Mouse (Mus musculus): ENCODE results near the gene Sdr9c7. TPM values are rescaled to one million over a fixed set of nuclear protein-coding genes. Genes with fewer than 3 reads are reported as not detected.

Gene Sdr9c7
- polyA plus RNA-seq, 1 experiment from 2014 or later = not detected

Other genes with a start within 250 kb of the Sdr9c7 start
- gene Nemp1, start 231.6 kb upstream of the Sdr9c7 start, polyA plus RNA-seq (2014; fragmentation: Nextera tagmentation; extraction: Ambion mirVana) = 2.6 and 3.5 TPM in 2 replicates
- gene Nab2, start 229.9 kb upstream of the Sdr9c7 start, polyA plus RNA-seq (2014; fragmentation: Nextera tagmentation; extraction: Ambion mirVana) = 0.93 and 1.2 TPM in 2 replicates
- 0.62 TPM in 1 of 2 replicates, not detected in the other for gene Myo1a, start 193.3 kb upstream of the Sdr9c7 start, polyA plus RNA-seq (2014; fragmentation: Nextera tagmentation; extraction: Ambion mirVana)
- gene Tac2, start 174.0 kb upstream of the Sdr9c7 start, polyA plus RNA-seq (2014; fragmentation: Nextera tagmentation; extraction: Ambion mirVana) = not detected in 2 replicates
- gene Zbtb39, start 159.0 kb upstream of the Sdr9c7 start, polyA plus RNA-seq (2014; fragmentation: Nextera tagmentation; extraction: Ambion mirVana) = 5.5 and 6.2 TPM in 2 replicates
- gene Gpr182, start 146.8 kb upstream of the Sdr9c7 start, polyA plus RNA-seq (2014; fragmentation: Nextera tagmentation; extraction: Ambion mirVana) = 0.53 and 0.67 TPM in 2 replicates
- 0.07 TPM in 1 of 2 replicates, not detected in the other for gene Rdh1, start 138.8 kb upstream of the Sdr9c7 start, polyA plus RNA-seq (2014; fragmentation: Nextera tagmentation; extraction: Ambion mirVana)
- gene Rdh16f1, start 138.7 kb upstream of the Sdr9c7 start, polyA plus RNA-seq (2014; fragmentation: Nextera tagmentation; extraction: Ambion mirVana) = not detected in 2 replicates
- 0.13 and 0.22 TPM in 2 replicates for gene Rdh9, start 122.1 kb upstream of the Sdr9c7 start, polyA plus RNA-seq (2014; fragmentation: Nextera tagmentation; extraction: Ambion mirVana)
- 0.07 TPM in 1 of 2 replicates, not detected in the other for gene Rdh16, start 97.4 kb upstream of the Sdr9c7 start, polyA plus RNA-seq (2014; fragmentation: Nextera tagmentation; extraction: Ambion mirVana)
- gene Rdh19, start 48.6 kb upstream of the Sdr9c7 start, polyA plus RNA-seq (2014; fragmentation: Nextera tagmentation; extraction: Ambion mirVana) = not detected in 2 replicates
- gene Rdh16f2, start 32.0 kb upstream of the Sdr9c7 start, polyA plus RNA-seq (2014; fragmentation: Nextera tagmentation; extraction: Ambion mirVana) = not detected in 2 replicates
- not detected in 2 replicates for gene Rdh7, start 9.7 kb upstream of the Sdr9c7 start, polyA plus RNA-seq (2014; fragmentation: Nextera tagmentation; extraction: Ambion mirVana)
- gene Hsd17b6, start 109.1 kb downstream of the Sdr9c7 start, polyA plus RNA-seq (2014; fragmentation: Nextera tagmentation; extraction: Ambion mirVana) = not detected in 2 replicates
- 41.1 and 42.7 TPM in 2 replicates for gene Prim1, start 116.7 kb downstream of the Sdr9c7 start, polyA plus RNA-seq (2014; fragmentation: Nextera tagmentation; extraction: Ambion mirVana)
- 627 and 634 TPM in 2 replicates for gene Naca, start 137.1 kb downstream of the Sdr9c7 start, polyA plus RNA-seq (2014; fragmentation: Nextera tagmentation; extraction: Ambion mirVana)
- 413 and 443 TPM in 2 replicates for gene Ptges3, start 160.4 kb downstream of the Sdr9c7 start, polyA plus RNA-seq (2014; fragmentation: Nextera tagmentation; extraction: Ambion mirVana)
- gene Atp5b, start 184.8 kb downstream of the Sdr9c7 start, polyA plus RNA-seq (2014; fragmentation: Nextera tagmentation; extraction: Ambion mirVana) = 1,898 and 2,035 TPM in 2 replicates
- 14.8 and 19.4 TPM in 2 replicates for gene Baz2a, start 193.1 kb downstream of the Sdr9c7 start, polyA plus RNA-seq (2014; fragmentation: Nextera tagmentation; extraction: Ambion mirVana)

Data from midbrain, embryonic 14.5 days (tissue).